Mouse (Mus musculus) T-helper 17 cell (primary cell): ENCODE results near the gene Map3k11.

Experiments used
- in situ Hi-C, 2 experiments: fragments of 300-600 bp; cut with MboI, MseI; formaldehyde crosslinking; loops; 1 replicate in 1 of 2; 2 replicates in 1 of 2; pipeline ENCODE4 v1.15.1; 2025; ENCODE audit warnings: high pct_unique_total_duplicates in 2 of 2

Gene Map3k11

DNA sequence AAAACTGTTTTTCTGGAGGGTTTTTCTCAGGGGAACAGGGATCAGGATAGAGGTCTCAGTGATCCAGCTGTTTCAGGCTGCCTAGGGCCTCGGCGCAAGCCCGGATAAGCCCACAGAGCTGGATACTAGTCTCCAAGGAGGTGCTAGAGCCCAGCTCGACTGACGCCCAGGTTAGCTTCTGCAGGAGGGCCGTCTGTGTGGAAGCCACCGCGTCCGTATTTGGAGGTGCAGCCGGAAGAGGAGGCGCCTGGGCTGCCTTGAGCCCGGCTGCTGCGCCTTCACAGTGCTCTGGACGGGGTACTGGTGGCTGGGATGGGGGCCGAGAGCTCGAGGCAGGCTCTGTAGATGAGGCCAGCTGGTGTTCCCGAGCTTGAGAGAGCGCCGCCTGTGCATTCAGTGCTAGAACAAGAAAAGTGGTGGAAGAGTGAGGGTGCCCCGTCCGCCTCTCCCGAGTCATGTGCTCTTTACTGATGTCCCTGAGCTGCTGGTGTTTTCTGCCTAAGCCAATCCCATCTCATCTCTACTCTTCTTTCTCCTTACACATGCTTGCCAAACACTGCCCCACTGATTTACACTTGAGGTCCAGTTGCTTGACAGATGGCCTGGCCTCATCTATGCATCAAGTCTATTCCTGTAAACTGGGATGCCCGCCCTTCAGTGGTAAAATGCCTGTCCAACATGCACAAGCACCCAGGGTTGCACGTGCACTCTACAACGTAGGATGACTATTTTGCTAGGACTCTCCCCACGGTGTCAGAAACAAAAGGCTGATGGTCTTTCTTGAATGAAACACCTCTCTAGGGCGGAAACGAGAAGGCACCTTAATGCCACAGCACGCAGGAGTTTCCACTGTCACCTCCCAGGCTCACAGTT lies 42.0 kb downstream of the Map3k11 start:
- in situ Hi-C loops = loop anchor here in 1 of 2 experiments (10.0 kb wide), 1 partner anchor 1324 kb away; the partner anchor contains the start of gene Macrod1

DNA sequence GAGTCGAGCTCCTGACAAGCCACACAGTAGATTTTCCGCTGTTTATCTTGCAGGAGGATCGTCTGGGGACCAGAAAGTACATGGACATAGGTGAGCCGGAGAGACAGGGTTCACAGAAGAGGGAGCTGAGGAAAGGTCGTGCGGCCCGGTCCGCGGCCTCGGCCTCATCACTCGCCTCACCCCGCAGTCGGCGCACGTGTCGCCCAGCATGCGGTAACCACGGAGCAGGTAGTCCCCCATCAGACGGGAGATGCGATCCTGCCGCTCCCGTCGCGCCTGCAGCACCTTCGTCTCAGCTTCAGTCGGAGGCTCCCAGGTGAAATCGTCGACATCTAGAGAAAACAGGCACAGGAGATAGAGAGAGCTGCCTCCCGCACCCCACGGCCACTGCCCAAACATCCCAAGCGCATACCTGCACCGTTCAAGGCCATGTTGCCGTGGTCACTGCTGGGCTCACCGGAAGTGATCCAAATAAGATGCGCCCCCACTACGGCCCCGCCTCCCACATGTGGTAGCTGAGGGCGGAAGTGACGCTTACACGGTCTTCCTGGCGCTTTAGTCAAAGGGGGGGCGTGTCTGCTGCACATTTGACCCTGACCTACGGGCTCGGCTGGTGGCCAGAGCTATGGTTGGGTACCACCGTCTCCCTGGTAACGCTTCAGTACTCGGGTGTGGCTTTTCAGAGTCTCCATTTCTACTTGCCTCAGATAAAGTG lies 42.9 kb downstream of the Map3k11 start:
- in situ Hi-C loops = loop anchor here in 1 of 2 experiments (10.0 kb wide), 1 partner anchor 1323 kb away; the partner anchor contains the start of gene Macrod1

DNA sequence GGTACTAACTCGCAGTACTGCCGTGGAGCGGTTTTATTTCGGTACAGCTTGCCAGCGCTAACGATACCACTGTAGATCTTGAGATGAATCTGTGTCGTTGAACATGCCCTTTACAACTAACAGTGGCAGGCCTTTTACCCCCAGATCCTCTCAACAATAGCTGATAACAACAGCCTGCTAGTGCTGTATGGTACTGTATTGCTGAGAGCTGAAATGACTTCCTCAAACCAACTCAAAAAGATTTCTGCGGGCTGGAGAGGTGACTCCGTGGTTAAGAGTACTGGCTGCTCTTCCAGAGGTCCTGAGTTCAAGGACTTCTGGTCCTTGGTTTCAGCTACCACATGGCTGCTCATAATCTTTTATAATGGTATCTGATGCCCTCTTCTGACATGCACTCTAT lies 45.8 kb downstream of the Map3k11 start:
- in situ Hi-C loops = loop anchor here in 1 of 2 experiments (10.0 kb wide), 1 partner anchor 1320 kb away; the partner anchor contains the start of gene Macrod1

DNA sequence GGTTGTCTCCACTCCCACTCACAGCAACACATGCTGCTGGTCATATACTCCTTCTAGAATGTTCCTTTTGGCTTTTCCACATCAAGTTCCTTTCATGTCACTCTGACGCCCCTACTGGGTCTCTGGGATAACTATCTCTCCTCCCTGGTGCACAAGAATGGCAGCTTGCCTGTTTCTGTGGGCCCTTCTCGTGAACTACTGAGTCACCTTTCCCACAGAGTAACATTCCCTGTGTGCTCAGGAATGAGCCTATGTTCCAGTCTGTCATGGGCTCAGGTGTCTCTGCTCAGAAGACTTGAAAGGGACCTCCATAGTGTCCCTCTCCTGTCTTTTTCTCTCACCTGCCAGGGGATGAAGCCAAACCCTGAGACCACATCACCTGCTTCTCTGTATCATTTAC lies 50.9 kb downstream of the Map3k11 start:
- in situ Hi-C loops = loop anchor here in 1 of 2 experiments (10.0 kb wide), 1 partner anchor 1315 kb away; the partner anchor contains the start of gene Macrod1

DNA sequence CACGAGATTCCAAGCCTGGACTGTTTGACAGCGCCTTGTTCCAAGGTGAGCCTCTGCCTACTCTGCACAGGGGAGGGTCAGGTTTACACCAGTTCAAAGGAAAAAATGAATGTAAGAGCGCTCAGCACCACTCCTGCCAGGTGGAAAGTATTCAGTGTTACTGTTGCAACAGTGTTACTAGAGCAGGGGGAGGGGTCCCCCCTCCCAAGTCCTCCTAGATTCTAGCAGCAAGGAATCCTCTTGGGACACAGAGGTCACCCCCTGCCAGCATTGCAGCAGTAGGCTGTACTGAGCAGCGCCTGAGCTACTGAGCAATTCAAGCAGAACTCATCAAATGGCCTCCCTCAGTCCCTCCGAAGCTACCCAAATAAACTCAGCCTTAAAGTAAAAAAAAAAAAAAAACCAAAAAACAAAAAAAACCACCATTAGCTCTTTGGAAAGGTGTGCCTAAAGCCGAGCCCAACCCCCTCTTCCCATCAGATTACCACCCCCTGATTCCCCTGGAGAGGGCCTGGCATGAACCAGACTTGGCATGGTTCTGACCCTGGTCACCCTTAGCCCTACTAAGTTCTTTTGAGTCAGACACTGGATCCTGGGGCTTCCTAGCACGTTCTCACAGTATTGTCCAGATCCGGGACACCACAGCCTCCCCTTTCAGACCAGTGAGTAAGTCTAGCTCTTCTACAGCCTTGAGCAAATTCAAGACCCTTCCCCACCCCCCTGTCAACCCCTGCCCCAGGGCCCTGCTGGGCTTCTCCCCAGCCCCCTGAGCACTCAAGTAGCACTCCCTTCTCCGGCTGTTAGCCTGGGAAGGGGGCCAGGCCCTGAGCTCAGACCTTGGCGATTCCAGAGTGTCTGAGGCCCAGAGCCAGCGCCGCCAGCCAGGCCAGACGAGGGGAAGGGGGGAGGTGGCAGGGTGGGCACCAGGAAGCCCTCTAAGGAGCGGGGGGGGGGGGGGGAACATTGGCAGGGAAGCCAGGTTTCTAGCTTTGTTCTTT lies 52.1 kb downstream of the Map3k11 start, which contains the start of gene Ltbp3:
TSS of gene Ltbp3 (plus strand) at position 585 of the 998 bp plus-strand sequence.
- in situ Hi-C loops = no loop called here

DNA sequence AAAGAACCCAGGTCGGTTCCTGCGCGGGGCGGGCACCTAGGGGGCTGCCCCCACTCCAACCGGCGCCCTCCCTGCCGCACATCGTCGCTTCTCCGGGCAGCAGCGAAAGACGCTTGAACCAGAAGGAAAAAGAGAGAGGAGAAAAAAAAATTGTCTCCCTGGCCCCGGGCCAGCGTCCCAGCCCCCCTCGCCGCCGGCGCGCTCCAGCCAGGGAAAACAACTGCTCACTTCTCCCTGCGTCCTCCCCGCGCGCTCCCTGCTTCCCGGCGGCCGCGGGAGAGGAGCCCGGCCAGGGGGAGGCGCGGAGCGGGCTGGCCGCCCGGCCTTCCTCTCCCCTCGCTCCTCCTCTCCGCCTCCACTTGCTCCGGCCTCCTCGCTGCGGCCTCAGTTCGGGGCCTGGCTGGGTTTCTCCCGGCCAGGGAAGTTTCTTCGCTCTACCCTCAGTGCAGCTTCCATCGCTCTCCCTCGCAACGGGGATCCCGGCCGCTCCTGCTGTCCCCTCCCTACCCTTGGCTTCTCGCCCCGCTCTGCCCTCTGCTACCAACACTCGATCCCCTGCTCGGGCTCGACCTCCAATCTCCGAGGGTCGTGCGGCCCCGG lies 53.2 kb downstream of the Map3k11 start:
- in situ Hi-C loops = no loop called here

DNA sequence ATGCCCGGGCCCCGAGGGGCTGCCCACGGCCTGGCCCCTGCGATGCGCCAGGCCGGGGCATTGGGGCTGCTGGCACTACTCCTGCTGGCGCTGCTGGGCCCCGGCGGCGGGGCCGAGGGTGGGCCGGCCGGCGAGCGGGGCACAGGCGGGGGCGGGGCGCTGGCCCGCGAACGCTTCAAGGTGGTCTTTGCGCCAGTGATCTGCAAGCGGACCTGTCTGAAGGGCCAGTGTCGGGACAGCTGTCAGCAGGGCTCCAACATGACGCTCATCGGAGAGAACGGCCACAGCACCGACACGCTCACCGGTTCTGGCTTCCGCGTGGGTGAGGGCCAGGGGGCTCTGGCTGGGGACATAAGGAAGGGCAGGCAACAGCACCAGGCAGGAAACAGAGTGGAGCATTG lies 53.7 kb downstream of the Map3k11 start:
- in situ Hi-C loops = no loop called here

DNA sequence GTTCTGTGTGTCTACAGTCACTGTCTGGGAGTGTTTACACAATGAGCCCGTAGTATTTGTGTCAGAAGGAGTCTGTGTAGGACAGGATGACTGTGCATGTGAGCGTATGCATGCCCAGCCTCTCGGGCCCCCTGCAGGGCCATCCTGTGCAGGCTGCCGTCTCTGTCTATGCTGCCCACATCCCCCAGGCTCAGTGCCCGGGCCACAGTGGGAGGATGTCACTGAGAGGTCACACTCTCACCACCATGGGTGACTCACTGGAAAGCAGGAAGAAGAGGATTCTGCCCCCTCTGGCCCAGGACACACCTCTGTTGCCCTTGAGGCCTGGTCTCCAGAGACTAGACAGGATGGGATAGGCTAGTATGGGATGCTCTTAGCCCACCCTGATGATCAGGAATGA lies 55.0 kb downstream of the Map3k11 start:
- in situ Hi-C loops = no loop called here

DNA sequence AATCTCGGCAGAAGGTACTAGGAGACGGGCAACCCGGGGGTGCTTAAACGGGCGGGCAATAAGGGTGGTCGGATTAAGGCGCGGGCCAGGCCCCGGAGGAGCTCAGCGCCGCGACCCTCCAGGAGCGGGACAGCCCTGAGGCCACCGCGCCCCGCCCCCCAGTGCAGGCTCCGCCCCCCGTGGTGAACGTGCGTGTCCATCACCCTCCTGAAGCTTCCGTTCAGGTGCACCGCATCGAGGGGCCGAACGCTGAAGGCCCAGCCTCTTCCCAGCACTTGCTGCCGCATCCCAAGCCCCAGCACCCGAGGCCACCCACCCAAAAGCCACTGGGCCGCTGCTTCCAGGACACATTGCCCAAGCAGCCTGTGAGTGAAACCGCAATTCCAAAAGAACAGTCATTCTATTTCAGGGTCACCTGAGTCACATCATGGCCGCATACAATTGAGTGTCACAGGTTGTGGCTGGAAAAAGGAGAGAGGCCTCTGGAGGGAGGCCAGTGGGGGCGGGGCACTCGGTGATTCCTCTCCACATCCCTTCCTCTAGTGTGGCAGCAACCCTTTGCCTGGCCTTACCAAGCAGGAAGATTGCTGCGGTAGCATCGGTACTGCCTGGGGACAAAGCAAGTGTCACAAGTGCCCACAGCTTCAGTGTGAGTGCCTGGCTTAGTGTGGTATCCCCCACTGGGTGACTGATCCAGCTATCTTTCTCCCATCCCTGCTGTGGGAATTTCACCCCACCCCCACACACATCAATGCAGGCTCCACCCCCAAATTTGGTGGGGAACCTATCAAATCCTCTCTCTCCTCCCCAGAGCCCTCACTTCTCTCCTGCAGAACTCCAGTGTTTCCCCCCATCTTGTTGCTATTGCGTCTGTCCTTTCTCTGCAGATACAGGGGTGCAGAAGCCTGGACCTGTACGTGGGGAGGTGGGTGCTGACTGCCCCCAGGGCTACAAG lies 57.5 kb downstream of the Map3k11 start:
- in situ Hi-C loops = loop anchor here in 1 of 2 experiments (5.0 kb wide), 1 partner anchor 36 kb away; no protein-coding TSS in a partner anchor

DNA sequence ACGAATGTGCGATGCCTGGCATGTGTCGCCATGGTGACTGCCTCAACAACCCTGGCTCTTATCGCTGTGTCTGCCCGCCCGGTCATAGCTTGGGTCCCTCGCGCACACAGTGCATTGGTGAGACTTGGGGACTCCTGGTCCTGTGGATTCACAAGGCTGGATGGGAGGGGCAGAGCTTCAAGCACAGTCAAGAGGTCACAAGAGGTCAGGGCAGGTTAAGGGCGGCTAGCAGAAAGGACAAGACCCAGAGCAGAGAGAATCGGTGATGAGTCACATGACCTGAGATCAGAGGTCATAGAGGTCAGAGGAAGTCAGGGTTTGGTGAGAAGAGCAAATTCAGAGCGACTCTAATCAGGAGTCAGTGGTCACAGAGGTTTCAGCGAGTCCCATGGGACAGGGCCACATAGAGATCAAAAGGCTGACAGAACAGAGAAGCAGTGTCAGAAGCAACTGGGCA lies 58.4 kb downstream of the Map3k11 start:
- in situ Hi-C loops = loop anchor here in 1 of 2 experiments (5.0 kb wide), 1 partner anchor 35 kb away; no protein-coding TSS in a partner anchor

DNA sequence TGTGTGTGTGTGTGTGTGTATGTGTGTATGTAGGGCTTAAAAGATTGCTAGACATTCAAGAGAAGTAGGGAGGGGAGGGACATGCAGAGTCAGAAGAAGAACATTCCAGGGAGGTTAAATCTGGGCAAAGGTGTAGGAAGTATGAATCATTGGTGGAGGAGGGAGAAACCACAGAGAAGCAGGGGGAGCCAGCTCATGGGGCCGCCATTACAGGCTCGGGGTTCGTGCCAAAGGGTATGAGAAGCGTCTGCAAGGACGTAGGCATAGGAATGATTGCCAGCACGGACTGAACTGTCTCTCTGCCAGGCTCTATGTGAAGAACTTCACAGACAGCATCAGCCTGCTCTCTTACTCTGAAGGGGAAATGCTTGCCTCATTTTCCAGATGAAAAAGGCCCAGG lies 60.9 kb downstream of the Map3k11 start:
- in situ Hi-C loops = loop anchor here in 1 of 2 experiments (5.0 kb wide), 1 partner anchor 33 kb away; no protein-coding TSS in a partner anchor

DNA sequence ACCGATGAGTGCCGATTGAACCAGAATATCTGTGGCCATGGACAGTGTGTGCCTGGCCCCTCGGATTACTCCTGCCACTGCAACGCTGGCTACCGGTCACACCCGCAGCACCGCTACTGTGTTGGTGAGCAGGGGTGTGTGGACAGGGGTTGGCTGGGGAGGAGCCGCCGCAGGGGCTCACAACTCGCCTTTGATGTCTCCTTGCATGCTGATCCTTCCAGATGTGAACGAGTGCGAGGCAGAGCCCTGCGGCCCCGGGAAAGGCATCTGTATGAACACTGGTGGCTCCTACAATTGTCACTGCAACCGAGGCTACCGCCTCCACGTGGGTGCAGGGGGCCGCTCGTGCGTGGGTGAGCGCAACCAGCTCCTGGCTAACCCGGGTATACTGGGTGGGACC lies 62.4 kb downstream of the Map3k11 start:
- in situ Hi-C loops = no loop called here

DNA sequence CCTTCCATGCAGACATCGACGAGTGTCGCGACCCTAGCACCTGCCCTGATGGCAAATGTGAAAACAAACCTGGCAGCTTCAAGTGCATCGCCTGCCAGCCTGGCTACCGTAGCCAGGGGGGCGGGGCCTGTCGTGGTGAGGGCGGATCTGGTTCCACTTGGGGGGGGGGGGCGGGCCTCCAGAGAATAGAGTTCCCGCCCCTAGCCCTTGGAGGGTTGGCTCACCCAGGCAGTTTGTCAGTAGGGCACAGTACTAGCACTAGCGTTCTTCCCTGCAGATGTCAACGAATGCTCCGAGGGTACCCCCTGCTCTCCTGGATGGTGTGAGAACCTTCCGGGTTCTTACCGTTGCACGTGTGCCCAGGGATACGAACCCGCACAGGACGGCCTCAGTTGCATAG lies 63.2 kb downstream of the Map3k11 start:
- in situ Hi-C loops = no loop called here
